Mouse (Mus musculus) intestine, embryonic 14.5 days (tissue): Measurements from ENCODE around the gene Tmem37. TPM values are rescaled to one million over a fixed set of nuclear protein-coding genes. Genes with fewer than 3 reads are reported as not detected.

Experiments used
- ATAC-seq: fragments of 200-750 bp; cut with Nextera tagmentation; replicated peaks from 2 replicates; pipeline ENCODE4 v1.8.0; 2017; ENCODE audit warnings: low read depth, moderate number of reproducible peaks, moderate TSS enrichment, moderate library complexity; ENCODE audit not compliant: low FRiP score, low TSS enrichment
- DNase-seq: peaks from one replicate; pipeline ENCODE4 v3.0.0-alpha.2; 2018; ENCODE audit warnings: low spot score
- H3K27ac ChIP-seq: fragments of 300-500 bp; sonication (generic); 2 replicates; pipeline ENCODE4 v1.5.1; 2014; ENCODE audit warnings: low read depth, mild to moderate bottlenecking, control low read depth
- H3K27me3 ChIP-seq: fragments of 300-500 bp; sonication (generic); replicated peaks from 2 replicates; pipeline ENCODE4 v1.6.1; 2014; ENCODE audit warnings: low read length, control low read depth; ENCODE audit not compliant: control insufficient read depth, insufficient read depth
- H3K36me3 ChIP-seq: fragments of 300-500 bp; sonication (generic); 2 replicates; pipeline ENCODE4 v1.6.1; 2014; ENCODE audit warnings: low read length, control low read depth; ENCODE audit not compliant: control insufficient read depth, insufficient read depth
- H3K4me1 ChIP-seq: fragments of 300-500 bp; sonication (generic); replicated peaks from 2 replicates; pipeline ENCODE4 v1.6.1; 2014; ENCODE audit warnings: low read length, control low read depth, mixed read lengths; ENCODE audit not compliant: control insufficient read depth, insufficient read depth
- H3K4me2 ChIP-seq: fragments of 300-500 bp; sonication (generic); 2 replicates; pipeline ENCODE4 v1.6.1; 2014; ENCODE audit warnings: low read length
- H3K4me3 ChIP-seq: fragments of 300-500 bp; sonication (generic); 2 replicates; pipeline ENCODE4 v1.5.1; 2014; ENCODE audit warnings: low read depth, low read length, control low read depth, mixed read lengths
- H3K9ac ChIP-seq: fragments of 300-500 bp; sonication (generic); 2 replicates; pipeline ENCODE4 v1.6.1; 2014; ENCODE audit warnings: mild to moderate bottlenecking, low read length
- H3K9me3 ChIP-seq: fragments of 300-500 bp; sonication (generic); 2 replicates; pipeline ENCODE4 v1.6.1; 2016; ENCODE audit warnings: low read length, control low read depth; ENCODE audit not compliant: control insufficient read depth
- WGBS: fragments of 180-500 bp; shearing (Covaris S2); extraction: QIAGEN DNeasy Blood & Tissue Kit; methylation state at CpG from one replicate; pipeline ENCODE4 v1.1.7; 2014; 5-methylcytosine and 5-hydroxymethylcytosine counted together
- polyA plus RNA-seq: library from polyadenylated mRNA; unstranded; fragments of >200 nt; fragmentation: Nextera tagmentation; extraction: Ambion mirVana; gene quantifications from 2 replicates; pipeline ENCODE4 v1.2.1, GENCODE M21; 2014

Gene Tmem37
- polyA plus RNA-seq, 1 experiment from 2014 or later, result 17.6 TPM

GRCm38 (mm10) chr1:120071133-120071532 lies 2.7 kb downstream of the Tmem37 start:
- no peak for ATAC-seq
- H3K9ac ChIP-seq, result no peak overlapping the region
- H3K4me2 ChIP-seq, result no peak overlapping the region

GRCm38 (mm10) chr1:120070168-120070567 lies 3.7 kb downstream of the Tmem37 start:
- Histone ChIP-seq H3K4me1 (peaks cover 6% of the 10 kb centered on the region), H3K9me3 (no peaks in the 10 kb centered on the region), H3K4me3 (no peak overlapping the region), H3K36me3 (no peaks in the 10 kb centered on the region), H3K27me3 (0 out of 2 replicates have a peak, but pooled peaks cover 5% of the 10 kb centered on the region), H3K4me2 (no peak overlapping the region), H3K9ac (no peak overlapping the region), H3K27ac (no peak overlapping the region)
- DNase-seq (no peak), ATAC-seq (no peak)
- WGBS, result 52% methylated on average over 6 of the region's 6 CpGs

More at GRCm38 (mm10) chr1:120071133-120071532, 2.7 kb downstream of the Tmem37 start:
- peaks cover 6% of the 10 kb centered on the region for H3K4me1 ChIP-seq
- WGBS, result 86% methylated on average over 4 of the region's 4 CpGs
- no peak overlapping the region for H3K27ac ChIP-seq
- H3K27me3 ChIP-seq, result 0 out of 2 replicates have a peak, but pooled peaks cover 5% of the 10 kb centered on the region
- no peak overlapping the region for H3K4me3 ChIP-seq
- no peaks in the 10 kb centered on the region for H3K9me3 ChIP-seq
- H3K36me3 ChIP-seq, result no peaks in the 10 kb centered on the region
- no peak for DNase-seq

GRCm38 (mm10) chr1:120069120-120069519 lies 4.8 kb downstream of the Tmem37 start:
- Histone ChIP-seq H3K36me3 (no peaks in the 10 kb centered on the region), H3K4me1 (peaks cover 6% of the 10 kb centered on the region), H3K4me2 (no peak overlapping the region), H3K9ac (no peak overlapping the region), H3K27ac (no peak overlapping the region), H3K4me3 (no peak overlapping the region), H3K27me3 (0 out of 2 replicates have a peak, but pooled peaks cover 5% of the 10 kb centered on the region), H3K9me3 (no peaks in the 10 kb centered on the region)
- DNase-seq (no peak), ATAC-seq (no peak)
- WGBS, result 80% methylated on average over 5 of the region's 5 CpGs

- Histone ChIP-seq H3K27me3 (no peaks in the 10 kb centered on the region), H3K4me3 (no peak overlapping the region), H3K4me1 (no peaks in the 10 kb centered on the region), H3K9me3 (no peaks in the 10 kb centered on the region), H3K9ac (no peak overlapping the region), H3K4me2 (no peak overlapping the region), H3K36me3 (no peaks in the 10 kb centered on the region), H3K27ac (no peak overlapping the region)
- DNase-seq, result no peak
- WGBS, result 76% methylated on average over 3 of the region's 3 CpGs
- ATAC-seq, result no peak
These were observed 7.2 kb downstream of the Tmem37 start for GRCm38 (mm10) chr1:120066625-120067024.

GRCm38 (mm10) chr1:120066159-120066558 lies 7.7 kb downstream of the Tmem37 start:
- H3K9ac ChIP-seq, result no peak overlapping the region
- H3K4me2 ChIP-seq, result no peak overlapping the region
- no peaks in the 10 kb centered on the region for H3K36me3 ChIP-seq
- H3K27me3 ChIP-seq, result no peaks in the 10 kb centered on the region
- no peak overlapping the region for H3K4me3 ChIP-seq
- H3K4me1 ChIP-seq, result no peaks in the 10 kb centered on the region
- DNase-seq, result no peak
- H3K27ac ChIP-seq, result no peak overlapping the region
- no peaks in the 10 kb centered on the region for H3K9me3 ChIP-seq
- ATAC-seq, result no peak
- WGBS, result 72% methylated on average over 8 of the region's 8 CpGs

- Histone ChIP-seq H3K4me2 (no peak overlapping the region), H3K36me3 (no peaks in the 10 kb centered on the region), H3K9ac (no peak overlapping the region), H3K9me3 (no peaks in the 10 kb centered on the region), H3K27ac (no peak overlapping the region), H3K27me3 (no peaks in the 10 kb centered on the region), H3K4me3 (no peak overlapping the region), H3K4me1 (no peaks in the 10 kb centered on the region)
- DNase-seq (no peak), ATAC-seq (no peak)
- 92% methylated on average over 11 of the region's 11 CpGs for WGBS
These were observed 9.7 kb downstream of the Tmem37 start for GRCm38 (mm10) chr1:120064036-120064682.

- H3K9ac ChIP-seq, result no peak overlapping the region
These were observed 11.6 kb downstream of the Tmem37 start for GRCm38 (mm10) chr1:120062231-120062630.

GRCm38 (mm10) chr1:120060687-120061086 lies 13.2 kb downstream of the Tmem37 start:
- H3K36me3 ChIP-seq, result no peaks in the 10 kb centered on the region
- no peaks in the 10 kb centered on the region for H3K9me3 ChIP-seq
- DNase-seq, result no peak
- H3K27ac ChIP-seq, result no peak overlapping the region
- H3K4me2 ChIP-seq, result no peak overlapping the region
- H3K27me3 ChIP-seq, result no peaks in the 10 kb centered on the region
- H3K4me1 ChIP-seq, result 0 out of 2 replicates have a peak, but pooled peaks cover 2% of the 10 kb centered on the region
- 75% methylated on average over 5 of the region's 5 CpGs for WGBS
- H3K4me3 ChIP-seq, result no peak overlapping the region
- H3K9ac ChIP-seq, result no peak overlapping the region
- ATAC-seq, result no peak

More at GRCm38 (mm10) chr1:120062231-120062630, 11.6 kb downstream of the Tmem37 start:
- no peak overlapping the region for H3K27ac ChIP-seq
- no peak overlapping the region for H3K4me2 ChIP-seq
- 92% methylated on average over 7 of the region's 7 CpGs for WGBS
- DNase-seq (no peak), ATAC-seq (no peak)
- no peaks in the 10 kb centered on the region for H3K9me3 ChIP-seq
- 0 out of 2 replicates have a peak, but pooled peaks cover 1% of the 10 kb centered on the region for H3K4me1 ChIP-seq
- no peaks in the 10 kb centered on the region for H3K36me3 ChIP-seq
- H3K4me3 ChIP-seq, result no peak overlapping the region
- H3K27me3 ChIP-seq, result no peaks in the 10 kb centered on the region
